Mouse (Mus musculus): Measurements from ENCODE around the gene Gp1ba. TPM values are rescaled to one million over a fixed set of nuclear protein-coding genes. Genes with fewer than 3 reads are reported as not detected.

Gene Gp1ba
- total and polyA plus RNA-seq, 3 experiments: 1.6 to 5.0 TPM; not detected in 1

GRCm38 (mm10) chr11:70652029-70652883, 13.3 kb downstream of the Gp1ba start:
- TF ChIP-seq SIN3A (IDR thresholded peaks at IDR 0.05; ENCODE audit: low read length): peak; percentile 57
- peak; percentile 21; the same call in 1 of the 2 replicates for TF ChIP-seq POLR2AphosphoS2 (IDR thresholded peaks at IDR 0.05; ENCODE audit: low read length)
- TF ChIP-seq CHD2 (IDR thresholded peaks at IDR 0.05; ENCODE audit: low read length): peak; percentile 3; the same call in 1 of the 2 replicates
- no peak for TF ChIP-seq CHD1 (IDR thresholded peaks at IDR 0.05; ENCODE audit: low read depth, low read length)
- TF ChIP-seq E2F4 (IDR thresholded peaks at IDR 0.05; ENCODE audit: borderline replicate concordance, low read depth, low read length): no peak
- TF ChIP-seq ETS1 (IDR thresholded peaks at IDR 0.05; ENCODE audit: low read depth, low read length): peak; percentile 85
- H3K9me3 ChIP-seq (replicated peaks; ENCODE audit: insufficient read depth, low read length): no peaks in the 10 kb centered on the region
- peaks cover 17 to 52% of the 10 kb centered on the region in 2 experiments for H3K36me3 ChIP-seq (ENCODE audit: control insufficient read depth in 1 of 2, insufficient read depth in 2 of 2, low read length in 2 of 2)
- H3K27ac ChIP-seq (ENCODE audit: control insufficient read depth, low read depth, low read length): peak overlapping the region; percentile 73
- peaks cover 76% of the 10 kb centered on the region for H3K79me2 ChIP-seq (ENCODE audit: control insufficient read depth, insufficient read depth, low read length, poor library complexity)
- DNase-seq (ENCODE audit: low read depth, low spot score): peak; percentile 55
- peak overlapping the region; percentile 96 to 98 for H3K4me3 ChIP-seq (ENCODE audit: control insufficient read depth in 1 of 2, insufficient read depth in 1 of 2, low read depth in 2 of 2, low read length in 2 of 2)
- H3K4me1 ChIP-seq (ENCODE audit: control insufficient read depth in 1 of 2, insufficient read depth in 2 of 2, low read length in 2 of 2): peaks cover 14 to 49% of the 10 kb centered on the region in 2 experiments
- H3K27me3 ChIP-seq (ENCODE audit: control insufficient read depth in 1 of 2, insufficient read depth in 2 of 2, low read length in 2 of 2): no peaks in the 10 kb centered on the region
- peak overlapping the region; percentile 99 for H3K9ac ChIP-seq (ENCODE audit: control insufficient read depth, low read depth, low read length, poor library complexity, severe bottlenecking)

DNA sequence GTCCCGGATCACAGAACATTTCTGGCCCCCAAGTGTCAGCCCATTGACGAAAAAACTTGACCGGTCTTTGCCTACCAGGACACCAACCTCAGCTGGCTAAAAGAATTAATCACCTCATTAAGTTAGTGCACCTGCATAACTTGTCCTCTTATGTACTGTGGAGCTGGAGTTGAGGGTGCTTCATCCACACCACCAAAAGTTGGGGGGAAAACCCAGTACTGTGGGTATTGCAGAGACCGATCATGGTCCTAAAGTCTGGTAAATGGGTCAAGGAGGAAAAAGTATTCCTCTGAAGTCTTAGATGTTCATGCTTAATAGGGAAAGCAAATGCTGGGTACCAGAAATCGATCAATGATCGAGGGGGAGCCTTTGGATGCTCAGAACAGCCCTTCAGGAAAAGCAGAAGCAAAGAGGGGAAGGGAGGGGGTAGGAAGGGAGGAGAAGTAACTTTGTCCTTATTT, 14.0 kb downstream of the Gp1ba start:
- no peak for TF ChIP-seq UBTF (IDR thresholded peaks at IDR 0.05; ENCODE audit: borderline replicate concordance, insufficient read depth, low read depth, low read length)
- peak in 1 of 2 experiments; percentile 23; a peak in 2 of 4 replicates for TF ChIP-seq EP300 (IDR thresholded peaks at IDR 0.05; ENCODE audit: low read depth in 1 of 2, low read length in 2 of 2)
- no peak for TF ChIP-seq POLR2A (IDR thresholded peaks at IDR 0.05; ENCODE audit: control insufficient read depth in 1 of 2, insufficient read depth in 1 of 2, low read depth in 1 of 2, low read length in 2 of 2, poor library complexity in 1 of 2)
- no peak for TF ChIP-seq USF1 (IDR thresholded peaks at IDR 0.05; ENCODE audit: low read depth, low read length)
- TF ChIP-seq MYC (IDR thresholded peaks at IDR 0.05; ENCODE audit: low read depth, low read length): 0 out of 2 replicates have a peak, but pooled peaks have one; percentile 10
- peak; percentile 74 for TF ChIP-seq MAZ (IDR thresholded peaks at IDR 0.05; ENCODE audit: low read depth, low read length)
- no peak for TF ChIP-seq POLR2AphosphoS5 (IDR thresholded peaks at IDR 0.05; ENCODE audit: borderline replicate concordance, low read depth, low read length)
- TF ChIP-seq ZNF384 (IDR thresholded peaks at IDR 0.05; ENCODE audit: low read depth, low read length): no peak
- TF ChIP-seq MEF2A (IDR thresholded peaks at IDR 0.05; ENCODE audit: extremely low read depth, insufficient replicate concordance, low read depth, low read length, poor library complexity, severe bottlenecking): no peak
- no peak for TF ChIP-seq NRF1 (IDR thresholded peaks at IDR 0.05; ENCODE audit: insufficient read depth, low read depth, low read length, poor library complexity, severe bottlenecking)
- no peak for TF ChIP-seq TAL1 (IDR thresholded peaks at IDR 0.05; ENCODE audit: low read length)
- TF ChIP-seq ZC3H11A (IDR thresholded peaks at IDR 0.05; ENCODE audit: low read depth, low read length): no peak
- no peak; the same call in none of the 2 replicates for TF ChIP-seq MXI1 (IDR thresholded peaks at IDR 0.05; ENCODE audit: low read depth, low read length)
- peak; percentile 17; the same call in 1 of the 2 replicates for TF ChIP-seq ZMIZ1 (IDR thresholded peaks at IDR 0.05; ENCODE audit: low read depth, low read length)
- no peak for TF ChIP-seq TBP (IDR thresholded peaks at IDR 0.05; ENCODE audit: low read depth, low read length)
- TF ChIP-seq BHLHE40 (IDR thresholded peaks at IDR 0.05; ENCODE audit: borderline replicate concordance, low read depth, low read length): no peak
- TF ChIP-seq MAFK (IDR thresholded peaks at IDR 0.05; ENCODE audit: borderline replicate concordance, low read depth, low read length): no peak
- TF ChIP-seq SIN3A (IDR thresholded peaks at IDR 0.05; ENCODE audit: low read length): no peak
- TF ChIP-seq NELFE (IDR thresholded peaks at IDR 0.05; ENCODE audit: low read depth, low read length): no peak
- 0 out of 2 replicates have a peak, but pooled peaks have one; percentile 3 for TF ChIP-seq SMC3 (IDR thresholded peaks at IDR 0.05; ENCODE audit: low read depth, low read length)
- TF ChIP-seq ETS1 (IDR thresholded peaks at IDR 0.05; ENCODE audit: low read depth, low read length): no peak
- no peak for TF ChIP-seq RAD21 (IDR thresholded peaks at IDR 0.05; ENCODE audit: low read depth, low read length)
- Histone ChIP-seq H3K79me2 (ENCODE audit: control insufficient read depth, insufficient read depth, low read length, poor library complexity) (peaks cover 71% of the 10 kb centered on the region), H3K9ac (ENCODE audit: control insufficient read depth, low read depth, low read length, poor library complexity, severe bottlenecking) (peak overlapping the region; percentile 99), H3K27me3 (ENCODE audit: control insufficient read depth in 1 of 2, insufficient read depth in 2 of 2, low read length in 2 of 2) (no peaks in the 10 kb centered on the region), H3K36me3 (ENCODE audit: control insufficient read depth in 1 of 2, insufficient read depth in 2 of 2, low read length in 2 of 2) (peaks cover 17 to 54% of the 10 kb centered on the region in 2 experiments), H3K4me1 (ENCODE audit: control insufficient read depth in 1 of 2, insufficient read depth in 2 of 2, low read length in 2 of 2) (peaks cover 14 to 54% of the 10 kb centered on the region in 2 experiments), H3K4me3 (ENCODE audit: control insufficient read depth in 1 of 2, insufficient read depth in 1 of 2, low read depth in 2 of 2, low read length in 2 of 2) (peak overlapping the region; percentile 96 to 98), H3K27ac (ENCODE audit: control insufficient read depth, low read depth, low read length) (peak overlapping the region; percentile 73), H3K9me3 (replicated peaks; ENCODE audit: insufficient read depth, low read length) (no peaks in the 10 kb centered on the region)
- peak; percentile 85 for DNase-seq (ENCODE audit: low read depth, low spot score)
